Mouse (Mus musculus): ENCODE measurements around the gene Trip11. TPM values are rescaled to one million over a fixed set of nuclear protein-coding genes. Genes with fewer than 3 reads are reported as not detected.

Trip11 gene
- polyA plus RNA-seq, 1 experiment from 2014 or later: 24.3 TPM

DNA sequence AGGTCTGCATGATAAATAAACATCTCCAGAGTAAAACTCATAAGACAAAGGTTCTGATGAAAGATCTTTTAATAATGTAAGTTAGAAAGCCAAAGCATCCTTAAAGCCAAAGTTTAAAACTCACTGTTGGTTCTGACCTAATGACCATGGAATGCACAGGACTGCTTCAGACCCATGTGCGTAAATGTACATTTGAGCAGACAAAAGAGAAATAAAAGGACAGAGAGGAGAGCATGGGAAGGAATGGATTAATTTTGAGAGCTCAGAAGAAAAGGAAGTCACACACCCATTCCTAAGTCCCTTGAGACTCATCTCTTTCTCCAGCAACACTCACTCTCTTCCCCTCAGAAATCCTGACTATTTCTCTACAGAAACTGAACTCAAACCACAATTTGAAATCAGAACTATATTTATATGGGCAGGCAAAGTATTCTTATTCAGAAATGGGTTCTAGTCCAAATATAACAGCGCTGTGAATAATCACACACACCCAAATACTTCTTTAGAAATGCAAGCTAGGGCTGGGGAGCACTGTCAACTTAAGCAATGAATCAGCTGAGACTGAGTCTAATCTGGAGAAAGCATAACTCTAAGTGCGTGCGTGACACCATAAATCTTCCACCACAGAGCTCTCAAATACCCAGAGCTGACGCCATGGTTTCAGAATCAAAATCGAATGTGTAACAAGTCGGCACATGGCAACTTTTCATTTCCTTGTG is 61.1 kb downstream of the Trip11 start:
- Histone ChIP-seq H3K27me3 (ENCODE audit: control insufficient read depth, insufficient read depth, low read length) (no peaks in the 10 kb centered on the region), H3K4me3 (replicated peaks; ENCODE audit: low read depth, low read length) (no peak overlapping the region), H3K9ac (replicated peaks; ENCODE audit: low read length) (no peak overlapping the region), H3K36me3 (ENCODE audit: control insufficient read depth, insufficient read depth, low read length) (no peaks in the 10 kb centered on the region), H3K4me2 (ENCODE audit: low read length) (no peak overlapping the region), H3K27ac (replicated peaks; ENCODE audit: low read depth, low read length) (no peak overlapping the region), H3K4me1 (ENCODE audit: control insufficient read depth, insufficient read depth, low read length) (no peaks in the 10 kb centered on the region), H3K9me3 (ENCODE audit: control insufficient read depth, low read length) (no peaks in the 10 kb centered on the region)
- ATAC-seq (ENCODE audit: low FRiP score, low TSS enrichment): no peak
- 93% methylated on average over 7 of the region's 7 CpGs for WGBS
- no peak for DNase-seq

DNA sequence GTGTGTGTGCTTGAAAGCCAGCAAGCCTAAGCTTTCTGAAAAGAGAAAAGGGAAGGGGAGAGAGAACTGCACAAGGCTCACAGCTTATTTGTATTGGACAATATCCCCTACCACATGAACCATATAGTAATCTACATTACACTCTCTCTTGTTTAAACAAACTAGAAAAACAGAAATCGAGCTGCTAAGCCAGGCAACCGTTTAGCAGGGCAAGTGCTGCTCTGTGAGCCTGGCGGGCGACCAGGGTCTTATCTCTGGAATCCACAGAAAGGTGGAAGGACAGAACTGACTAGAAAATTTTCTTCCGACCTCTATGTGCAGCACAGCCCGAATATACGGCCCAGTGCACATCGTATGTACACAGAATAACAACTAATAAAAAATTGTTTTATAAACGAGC is 61.8 kb downstream of the Trip11 start:
- WGBS: 94% methylated on average over 9 of the region's 9 CpGs
- Histone ChIP-seq H3K9me3 (ENCODE audit: control insufficient read depth, low read length) (no peaks in the 10 kb centered on the region), H3K4me1 (ENCODE audit: control insufficient read depth, insufficient read depth, low read length) (no peaks in the 10 kb centered on the region), H3K36me3 (ENCODE audit: control insufficient read depth, insufficient read depth, low read length) (0 out of 2 replicates have a peak, but pooled peaks cover 7% of the 10 kb centered on the region), H3K27me3 (ENCODE audit: control insufficient read depth, insufficient read depth, low read length) (no peaks in the 10 kb centered on the region), H3K9ac (replicated peaks; ENCODE audit: low read length) (no peak overlapping the region), H3K4me2 (ENCODE audit: low read length) (no peak overlapping the region), H3K4me3 (replicated peaks; ENCODE audit: low read depth, low read length) (no peak overlapping the region), H3K27ac (replicated peaks; ENCODE audit: low read depth, low read length) (no peak overlapping the region)
- DNase-seq: no peak
- no peak for ATAC-seq (ENCODE audit: low FRiP score, low TSS enrichment)

DNA sequence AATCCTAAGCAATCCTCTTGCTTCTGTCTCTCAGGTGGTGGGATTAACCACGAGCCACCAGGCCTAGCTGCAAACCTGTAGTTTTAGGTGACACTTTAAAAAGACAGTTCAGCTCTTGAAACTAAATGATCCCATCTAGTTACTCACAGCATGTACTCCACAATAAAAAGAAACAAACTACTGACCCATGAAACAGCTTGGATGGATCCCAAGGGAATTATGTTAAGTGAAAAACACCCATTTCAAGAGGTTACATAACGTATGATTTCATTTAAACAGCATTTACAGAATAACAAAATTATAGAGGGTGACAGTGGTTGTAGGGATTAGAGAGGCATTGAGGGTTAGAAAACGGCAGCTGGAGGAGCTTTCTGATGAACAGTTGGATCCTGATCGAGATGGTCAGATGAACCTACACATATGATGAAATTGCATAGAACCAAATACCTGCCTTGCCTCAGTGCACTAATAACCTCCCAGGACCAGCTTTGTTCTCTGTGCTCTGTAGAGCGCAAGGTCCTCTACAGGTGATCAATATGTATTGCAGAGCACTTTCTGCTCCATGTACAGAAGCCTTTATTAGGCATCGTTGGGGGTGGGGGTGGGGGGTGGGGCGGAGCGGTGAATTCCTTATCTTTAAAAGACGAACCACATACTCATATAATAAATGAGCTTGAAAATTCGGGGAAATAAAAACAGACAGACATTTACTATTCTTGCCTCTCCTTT is 76.4 kb downstream of the Trip11 start:
- 92% methylated on average over 10 of the region's 10 CpGs for WGBS
- Histone ChIP-seq H3K36me3 (ENCODE audit: control insufficient read depth, insufficient read depth, low read length) (peaks cover 45% of the 10 kb centered on the region), H3K27me3 (ENCODE audit: control insufficient read depth, insufficient read depth, low read length) (no peaks in the 10 kb centered on the region), H3K4me2 (ENCODE audit: low read length) (no peak overlapping the region), H3K9me3 (ENCODE audit: control insufficient read depth, low read length) (no peaks in the 10 kb centered on the region), H3K9ac (replicated peaks; ENCODE audit: low read length) (no peak overlapping the region), H3K27ac (replicated peaks; ENCODE audit: low read depth, low read length) (no peak overlapping the region), H3K4me1 (ENCODE audit: control insufficient read depth, insufficient read depth, low read length) (no peaks in the 10 kb centered on the region), H3K4me3 (replicated peaks; ENCODE audit: low read depth, low read length) (no peak overlapping the region)
- DNase-seq: no peak
- ATAC-seq (ENCODE audit: low FRiP score, low TSS enrichment): no peak

DNA sequence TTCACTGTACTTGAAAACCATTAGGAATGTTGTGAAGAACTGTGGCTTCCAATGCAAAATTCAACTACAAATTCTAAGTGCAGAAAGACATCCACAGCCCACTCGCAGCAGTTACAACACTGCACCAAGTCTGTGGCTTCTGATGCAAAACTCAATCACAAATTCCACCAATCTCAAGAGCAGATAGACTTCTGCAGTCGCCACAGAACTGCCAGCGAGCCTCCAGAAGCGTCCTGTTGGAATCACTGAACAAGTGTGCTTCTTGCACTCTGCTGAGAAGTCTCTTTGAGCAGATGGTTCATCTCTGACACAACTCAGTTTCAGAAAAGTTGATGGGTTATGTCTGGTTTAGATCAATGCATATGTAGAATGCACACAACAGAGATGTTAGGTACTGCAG is 78.4 kb downstream of the Trip11 start:
- H3K27me3 ChIP-seq (ENCODE audit: control insufficient read depth, insufficient read depth, low read length): no peaks in the 10 kb centered on the region
- H3K4me3 ChIP-seq (replicated peaks; ENCODE audit: low read depth, low read length): no peak overlapping the region
- WGBS: 93% methylated on average over 4 of the region's 4 CpGs
- peaks cover 45% of the 10 kb centered on the region for H3K36me3 ChIP-seq (ENCODE audit: control insufficient read depth, insufficient read depth, low read length)
- H3K9me3 ChIP-seq (ENCODE audit: control insufficient read depth, low read length): no peaks in the 10 kb centered on the region
- H3K27ac ChIP-seq (replicated peaks; ENCODE audit: low read depth, low read length): no peak overlapping the region
- no peak overlapping the region for H3K4me2 ChIP-seq (ENCODE audit: low read length)
- H3K9ac ChIP-seq (replicated peaks; ENCODE audit: low read length): no peak overlapping the region
- ATAC-seq (ENCODE audit: low FRiP score, low TSS enrichment) (no peak), DNase-seq (no peak)
- no peaks in the 10 kb centered on the region for H3K4me1 ChIP-seq (ENCODE audit: control insufficient read depth, insufficient read depth, low read length)

DNA sequence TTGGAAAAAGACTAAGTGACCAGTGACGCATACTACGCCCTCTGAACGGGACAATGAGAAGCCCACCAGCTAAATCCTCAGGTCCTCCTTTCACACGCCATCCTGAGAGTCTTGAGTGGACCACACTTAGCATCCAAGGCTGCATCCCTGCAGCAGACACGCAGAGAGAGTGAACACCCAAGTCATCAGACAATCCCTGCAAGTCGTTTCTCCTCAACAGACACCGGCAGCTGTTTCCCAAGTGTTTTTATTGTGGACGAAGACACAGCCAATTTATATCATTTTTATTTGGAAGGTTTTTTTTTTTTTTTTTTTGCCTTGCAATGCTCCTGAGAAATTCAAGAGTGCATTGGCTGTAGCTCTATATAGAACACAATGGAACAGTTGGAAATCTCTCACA is 79.3 kb downstream of the Trip11 start:
- no peaks in the 10 kb centered on the region for H3K4me1 ChIP-seq (ENCODE audit: control insufficient read depth, insufficient read depth, low read length)
- H3K27me3 ChIP-seq (ENCODE audit: control insufficient read depth, insufficient read depth, low read length): no peaks in the 10 kb centered on the region
- no peak overlapping the region for H3K4me3 ChIP-seq (replicated peaks; ENCODE audit: low read depth, low read length)
- H3K36me3 ChIP-seq (ENCODE audit: control insufficient read depth, insufficient read depth, low read length): peaks cover 44% of the 10 kb centered on the region
- ATAC-seq (ENCODE audit: low FRiP score, low TSS enrichment) (no peak), DNase-seq (no peak)
- WGBS: 81% methylated on average over 8 of the region's 8 CpGs
- no peak overlapping the region for H3K9ac ChIP-seq (replicated peaks; ENCODE audit: low read length)
- no peaks in the 10 kb centered on the region for H3K9me3 ChIP-seq (ENCODE audit: control insufficient read depth, low read length)
- no peak overlapping the region for H3K27ac ChIP-seq (replicated peaks; ENCODE audit: low read depth, low read length)
- H3K4me2 ChIP-seq (ENCODE audit: low read length): no peak overlapping the region

DNA sequence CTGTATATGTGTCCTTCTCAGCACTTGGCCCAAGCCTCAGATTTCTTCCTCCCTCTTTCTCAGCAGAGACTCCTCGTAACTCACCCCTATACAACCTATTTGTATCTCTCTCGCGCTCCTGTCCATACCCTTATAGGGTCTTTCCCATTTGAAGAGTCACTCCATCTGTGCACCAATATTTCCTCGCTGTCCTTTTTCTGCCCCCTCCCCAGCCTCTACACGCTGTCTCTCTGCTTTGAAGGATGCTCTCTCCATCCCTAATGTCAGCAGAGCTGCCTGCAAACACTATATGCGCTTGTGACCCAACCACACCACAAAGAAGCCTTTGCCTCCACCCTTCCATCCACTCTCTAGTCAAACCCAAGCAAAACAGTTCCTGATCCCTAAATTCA is 80.0 kb downstream of the Trip11 start:
- WGBS: 94% methylated on average over 6 of the region's 6 CpGs
- no peak for ATAC-seq (ENCODE audit: low FRiP score, low TSS enrichment)

DNA sequence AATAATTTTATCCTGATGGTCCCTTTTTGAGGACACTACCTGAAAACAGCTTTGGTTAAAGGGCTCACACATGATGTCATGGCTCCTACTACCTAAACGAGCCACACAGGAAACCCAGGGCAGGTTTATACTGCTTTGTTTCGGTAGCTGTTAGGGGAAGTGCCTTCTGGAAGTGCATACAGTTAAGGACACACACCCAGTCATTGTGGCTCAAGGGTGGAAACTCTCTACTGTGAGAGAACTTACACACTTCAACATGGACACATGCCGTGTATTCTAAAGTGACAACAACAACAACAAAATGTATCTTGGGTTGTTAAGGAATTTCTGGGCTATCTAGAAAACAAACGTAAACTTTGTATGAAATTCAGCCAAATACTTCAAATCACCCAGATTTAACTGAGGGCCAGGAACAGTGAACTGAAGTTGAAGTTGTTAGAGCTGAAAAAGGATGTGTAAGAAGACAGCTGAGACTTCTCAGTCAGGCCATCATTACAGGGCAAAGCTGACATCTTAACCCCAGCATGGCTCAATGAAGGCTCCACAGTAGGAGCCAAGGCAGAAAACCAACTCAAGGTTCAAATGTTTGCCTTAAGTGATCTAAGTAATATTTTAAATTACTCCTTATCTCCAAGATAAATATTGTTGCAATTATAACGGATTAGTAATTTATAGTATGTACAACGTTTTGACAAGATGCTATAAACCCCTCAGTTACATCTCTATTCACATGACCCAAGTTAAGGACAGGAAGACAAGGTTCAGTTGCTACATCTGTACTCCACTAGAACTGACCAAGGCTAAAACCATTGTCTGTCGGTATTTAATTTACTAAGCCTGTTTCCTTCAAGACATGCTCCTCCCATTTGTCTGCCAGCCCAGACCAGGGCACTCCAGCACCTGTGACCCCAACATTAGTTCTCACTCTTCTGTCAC is 80.6 kb downstream of the Trip11 start:
- no peak for DNase-seq
- no peak overlapping the region for H3K27ac ChIP-seq (replicated peaks; ENCODE audit: low read depth, low read length)
- no peak overlapping the region for H3K9ac ChIP-seq (replicated peaks; ENCODE audit: low read length)
- no peaks in the 10 kb centered on the region for H3K9me3 ChIP-seq (ENCODE audit: control insufficient read depth, low read length)
- H3K36me3 ChIP-seq (ENCODE audit: control insufficient read depth, insufficient read depth, low read length): peaks cover 32% of the 10 kb centered on the region
- WGBS: 93% methylated on average over 7 of the region's 7 CpGs
- ATAC-seq (ENCODE audit: low FRiP score, low TSS enrichment): no peak
- H3K4me2 ChIP-seq (ENCODE audit: low read length): no peak overlapping the region
- no peak overlapping the region for H3K4me3 ChIP-seq (replicated peaks; ENCODE audit: low read depth, low read length)
- no peaks in the 10 kb centered on the region for H3K27me3 ChIP-seq (ENCODE audit: control insufficient read depth, insufficient read depth, low read length)
- no peaks in the 10 kb centered on the region for H3K4me1 ChIP-seq (ENCODE audit: control insufficient read depth, insufficient read depth, low read length)

More for the DNA sequence above, 80.0 kb downstream of the Trip11 start:
- H3K27ac ChIP-seq (replicated peaks; ENCODE audit: low read depth, low read length): no peak overlapping the region
- peaks cover 38% of the 10 kb centered on the region for H3K36me3 ChIP-seq (ENCODE audit: control insufficient read depth, insufficient read depth, low read length)
- no peaks in the 10 kb centered on the region for H3K9me3 ChIP-seq (ENCODE audit: control insufficient read depth, low read length)
- H3K4me1 ChIP-seq (ENCODE audit: control insufficient read depth, insufficient read depth, low read length): no peaks in the 10 kb centered on the region
- H3K4me3 ChIP-seq (replicated peaks; ENCODE audit: low read depth, low read length): no peak overlapping the region
- no peak for DNase-seq
- no peak overlapping the region for H3K4me2 ChIP-seq (ENCODE audit: low read length)
- no peak overlapping the region for H3K9ac ChIP-seq (replicated peaks; ENCODE audit: low read length)
- H3K27me3 ChIP-seq (ENCODE audit: control insufficient read depth, insufficient read depth, low read length): no peaks in the 10 kb centered on the region

DNA sequence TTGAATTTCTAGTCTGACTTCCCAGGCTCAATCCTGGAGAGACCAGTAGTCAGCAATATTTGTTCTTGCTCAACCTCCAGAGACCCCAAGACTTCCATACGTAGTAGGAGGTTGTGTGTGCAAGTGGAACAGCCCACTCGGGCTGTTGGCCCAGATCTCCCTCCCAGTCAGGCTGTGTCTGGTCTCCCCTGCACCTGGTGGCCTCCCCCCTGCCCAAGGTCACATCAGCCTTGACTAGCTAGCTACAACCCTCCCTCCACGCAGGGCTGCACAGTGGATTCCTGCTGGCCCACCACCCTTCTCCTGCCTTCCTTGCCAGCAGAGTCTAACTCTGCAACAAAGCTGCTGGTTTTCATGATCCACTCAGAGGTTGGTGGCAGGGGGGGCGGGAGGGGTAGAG is 81.8 kb downstream of the Trip11 start:
- 65% methylated on average over 4 of the region's 4 CpGs for WGBS
- Histone ChIP-seq H3K4me2 (ENCODE audit: low read length) (no peak overlapping the region), H3K4me3 (replicated peaks; ENCODE audit: low read depth, low read length) (no peak overlapping the region), H3K36me3 (ENCODE audit: control insufficient read depth, insufficient read depth, low read length) (peaks cover 22% of the 10 kb centered on the region), H3K9me3 (ENCODE audit: control insufficient read depth, low read length) (no peaks in the 10 kb centered on the region), H3K4me1 (ENCODE audit: control insufficient read depth, insufficient read depth, low read length) (no peaks in the 10 kb centered on the region), H3K27me3 (ENCODE audit: control insufficient read depth, insufficient read depth, low read length) (no peaks in the 10 kb centered on the region), H3K27ac (replicated peaks; ENCODE audit: low read depth, low read length) (no peak overlapping the region), H3K9ac (replicated peaks; ENCODE audit: low read length) (no peak overlapping the region)
- DNase-seq (no peak), ATAC-seq (ENCODE audit: low FRiP score, low TSS enrichment) (no peak)

Measured in midbrain, embryonic 14.5 days (tissue).